Mouse (Mus musculus): ENCODE data around the gene Egfem1. TPM values are rescaled to one million over a fixed set of nuclear protein-coding genes. Genes with fewer than 3 reads are reported as not detected.

The Egfem1 gene
- total and polyA plus RNA-seq, 2 experiments from 2014 or later = 0.23 TPM; not detected in 1

GRCm38 (mm10) chr3:29235477-29235876 is 153.7 kb downstream of the Egfem1 start:
- ATAC-seq (ENCODE audit: insufficient read depth, low read depth) = no peak
- DNase-seq (ENCODE audit: low spot score) = no peak
- TF ChIP-seq EP300 (IDR thresholded peaks at IDR 0.05; ENCODE audit: low read depth) (no peak), CTCF (IDR thresholded peaks at IDR 0.05; ENCODE audit: low read depth) (no peak)
- Histone ChIP-seq H3K4me3 (ENCODE audit: low read depth, low read length) (no peak overlapping the region), H3K27me3 (ENCODE audit: control insufficient read depth, insufficient read depth, low read length) (no peaks in the 10 kb centered on the region), H3K36me3 (replicated peaks; ENCODE audit: control insufficient read depth, insufficient read depth, low read length) (no peaks in the 10 kb centered on the region), H3K9me3 (replicated peaks; ENCODE audit: control insufficient read depth, low read length) (no peaks in the 10 kb centered on the region), H3K9ac (replicated peaks; ENCODE audit: low read depth, low read length) (no peak overlapping the region), H3K27ac (ENCODE audit: low read depth) (no peak overlapping the region), H3K4me1 (ENCODE audit: control insufficient read depth, insufficient read depth) (no peaks in the 10 kb centered on the region), H3K4me2 (ENCODE audit: low read depth, low read length) (no peak overlapping the region)
- 58% methylated on average over 4 of the region's 4 CpGs for WGBS

- Histone ChIP-seq H3K27me3 (ENCODE audit: control insufficient read depth, insufficient read depth, low read length) (no peaks in the 10 kb centered on the region), H3K27ac (ENCODE audit: low read depth) (no peak overlapping the region), H3K9me3 (replicated peaks; ENCODE audit: control insufficient read depth, low read length) (no peaks in the 10 kb centered on the region), H3K4me3 (ENCODE audit: low read depth, low read length) (no peak overlapping the region), H3K36me3 (replicated peaks; ENCODE audit: control insufficient read depth, insufficient read depth, low read length) (no peaks in the 10 kb centered on the region), H3K4me1 (ENCODE audit: control insufficient read depth, insufficient read depth) (no peaks in the 10 kb centered on the region), H3K4me2 (ENCODE audit: low read depth, low read length) (no peak overlapping the region), H3K9ac (replicated peaks; ENCODE audit: low read depth, low read length) (no peak overlapping the region)
- ATAC-seq (ENCODE audit: insufficient read depth, low read depth) (no peak), DNase-seq (ENCODE audit: low spot score) (no peak)
- no peak for TF ChIP-seq CTCF (IDR thresholded peaks at IDR 0.05; ENCODE audit: low read depth)
- TF ChIP-seq EP300 (IDR thresholded peaks at IDR 0.05; ENCODE audit: low read depth) = no peak
- 78% methylated on average over 5 of the region's 5 CpGs for WGBS
Measured at GRCm38 (mm10) chr3:29236517-29236916, 154.7 kb downstream of the Egfem1 start.

DNA sequence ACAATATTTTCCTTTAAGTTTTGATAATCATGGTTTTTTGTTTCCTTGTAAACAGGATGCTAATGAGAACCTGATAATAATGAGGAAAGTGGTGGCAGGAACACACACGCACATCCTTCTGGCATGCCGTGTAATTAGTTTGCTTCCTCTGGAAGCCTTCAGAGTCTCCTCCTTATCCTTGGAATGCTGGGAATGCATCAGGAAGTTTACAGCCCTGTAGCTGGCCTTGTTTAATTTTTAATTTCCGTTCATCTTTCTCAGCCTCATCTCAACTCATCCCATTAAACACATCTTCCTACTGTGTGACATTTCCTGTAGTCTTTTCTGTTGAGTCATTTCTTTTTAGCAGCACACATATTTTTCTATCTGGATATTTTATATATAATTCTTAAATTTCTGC is 161.8 kb downstream of the Egfem1 start:
- H3K4me2 ChIP-seq (ENCODE audit: low read depth, low read length) = no peak overlapping the region
- no peak overlapping the region for H3K9ac ChIP-seq (replicated peaks; ENCODE audit: low read depth, low read length)
- H3K4me1 ChIP-seq (ENCODE audit: control insufficient read depth, insufficient read depth) = no peaks in the 10 kb centered on the region
- H3K4me3 ChIP-seq (ENCODE audit: low read depth, low read length) = no peak overlapping the region
- TF ChIP-seq CTCF (IDR thresholded peaks at IDR 0.05; ENCODE audit: low read depth) (no peak), EP300 (IDR thresholded peaks at IDR 0.05; ENCODE audit: low read depth) (no peak)
- H3K27me3 ChIP-seq (ENCODE audit: control insufficient read depth, insufficient read depth, low read length) = no peaks in the 10 kb centered on the region
- H3K27ac ChIP-seq (ENCODE audit: low read depth) = no peak overlapping the region
- H3K36me3 ChIP-seq (replicated peaks; ENCODE audit: control insufficient read depth, insufficient read depth, low read length) = no peaks in the 10 kb centered on the region
- no peak for ATAC-seq (ENCODE audit: insufficient read depth, low read depth)
- DNase-seq (ENCODE audit: low spot score) = no peak
- WGBS = 21% methylated on average over 3 of the region's 3 CpGs
- no peaks in the 10 kb centered on the region; the same call in 1 of the 2 replicates for H3K9me3 ChIP-seq (replicated peaks; ENCODE audit: control insufficient read depth, low read length)

DNA sequence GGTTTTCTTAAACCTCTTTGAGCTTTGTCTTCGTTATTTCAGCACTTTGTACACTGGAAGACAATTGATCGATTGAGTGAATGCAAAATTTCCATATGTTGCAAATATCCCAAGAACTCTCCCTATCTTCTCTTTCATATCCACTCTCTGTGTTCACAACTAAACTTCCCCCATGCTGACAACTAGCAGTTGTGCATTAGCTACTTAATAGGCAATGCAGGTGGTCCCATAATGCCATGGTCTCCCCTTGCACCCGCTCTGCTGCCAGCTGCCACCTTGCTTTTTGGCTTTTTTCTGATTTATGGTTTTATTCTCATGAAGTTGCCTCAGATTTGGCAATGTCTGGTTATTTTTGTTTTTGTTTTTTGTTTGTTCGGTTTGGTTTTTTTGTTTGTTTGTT is 209.8 kb downstream of the Egfem1 start:
- Histone ChIP-seq H3K27ac (ENCODE audit: low read depth) (no peak overlapping the region), H3K4me2 (ENCODE audit: low read depth, low read length) (no peak overlapping the region), H3K36me3 (replicated peaks; ENCODE audit: control insufficient read depth, insufficient read depth, low read length) (no peaks in the 10 kb centered on the region), H3K4me1 (ENCODE audit: control insufficient read depth, insufficient read depth) (no peaks in the 10 kb centered on the region), H3K27me3 (ENCODE audit: control insufficient read depth, insufficient read depth, low read length) (no peaks in the 10 kb centered on the region), H3K9ac (replicated peaks; ENCODE audit: low read depth, low read length) (no peak overlapping the region), H3K4me3 (ENCODE audit: low read depth, low read length) (no peak overlapping the region), H3K9me3 (replicated peaks; ENCODE audit: control insufficient read depth, low read length) (no peaks in the 10 kb centered on the region)
- ATAC-seq (ENCODE audit: insufficient read depth, low read depth) = no peak
- no peak for DNase-seq (ENCODE audit: low spot score)
- TF ChIP-seq CTCF (IDR thresholded peaks at IDR 0.05; ENCODE audit: low read depth) = no peak
- TF ChIP-seq EP300 (IDR thresholded peaks at IDR 0.05; ENCODE audit: low read depth) = no peak
- 75% methylated on average over 4 of the region's 4 CpGs for WGBS

DNA sequence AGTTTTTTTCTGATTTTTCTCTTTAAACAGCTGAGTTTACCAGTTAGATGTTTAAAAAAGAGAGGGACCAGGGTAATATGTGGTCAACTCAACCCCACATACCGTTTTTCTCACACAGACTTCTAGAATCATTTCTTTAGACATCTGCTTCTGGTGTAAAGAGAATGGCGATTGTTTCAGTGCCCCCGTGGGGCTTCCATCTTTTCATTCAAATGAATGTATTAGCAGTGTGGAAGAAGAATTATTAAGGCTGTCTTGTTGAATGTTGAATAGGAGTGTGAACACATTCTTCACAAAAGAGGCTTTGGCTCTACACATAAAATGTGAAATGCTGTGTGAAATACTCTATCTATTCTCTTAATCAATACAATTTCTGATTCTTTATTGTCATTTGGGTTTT is 210.4 kb downstream of the Egfem1 start:
- Histone ChIP-seq H3K4me1 (ENCODE audit: control insufficient read depth, insufficient read depth) (no peaks in the 10 kb centered on the region), H3K4me2 (ENCODE audit: low read depth, low read length) (no peak overlapping the region), H3K9me3 (replicated peaks; ENCODE audit: control insufficient read depth, low read length) (no peaks in the 10 kb centered on the region), H3K27me3 (ENCODE audit: control insufficient read depth, insufficient read depth, low read length) (no peaks in the 10 kb centered on the region), H3K4me3 (ENCODE audit: low read depth, low read length) (no peak overlapping the region), H3K36me3 (replicated peaks; ENCODE audit: control insufficient read depth, insufficient read depth, low read length) (no peaks in the 10 kb centered on the region), H3K9ac (replicated peaks; ENCODE audit: low read depth, low read length) (no peak overlapping the region), H3K27ac (ENCODE audit: low read depth) (no peak overlapping the region)
- no peak for DNase-seq (ENCODE audit: low spot score)
- no peak for ATAC-seq (ENCODE audit: insufficient read depth, low read depth)
- TF ChIP-seq EP300 (IDR thresholded peaks at IDR 0.05; ENCODE audit: low read depth) (no peak), CTCF (IDR thresholded peaks at IDR 0.05; ENCODE audit: low read depth) (no peak)
- 72% methylated on average over 3 of the region's 3 CpGs for WGBS

DNA sequence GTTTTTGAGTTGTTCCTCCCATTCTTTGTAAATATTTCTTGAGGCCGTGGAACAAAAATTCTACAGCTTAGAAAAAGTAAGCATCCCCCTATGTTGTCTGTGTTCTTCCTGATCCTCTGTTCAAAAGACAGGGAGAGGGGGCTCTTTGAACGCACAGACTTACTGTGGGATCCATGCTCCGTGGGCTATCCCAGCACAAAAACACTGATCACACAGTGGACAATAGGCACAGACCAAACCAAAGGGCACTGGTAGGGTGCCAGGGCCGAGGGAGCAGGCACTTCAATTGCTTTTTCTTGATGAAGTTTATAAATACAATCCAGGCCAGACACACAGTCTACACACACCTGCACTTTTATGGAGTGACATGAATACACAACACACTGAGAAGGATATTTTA is 211.4 kb downstream of the Egfem1 start:
- no peaks in the 10 kb centered on the region for H3K4me1 ChIP-seq (ENCODE audit: control insufficient read depth, insufficient read depth)
- WGBS = 72% methylated on average over 4 of the region's 4 CpGs
- ATAC-seq (ENCODE audit: insufficient read depth, low read depth) (no peak), DNase-seq (ENCODE audit: low spot score) (no peak)
- no peak overlapping the region for H3K9ac ChIP-seq (replicated peaks; ENCODE audit: low read depth, low read length)
- TF ChIP-seq CTCF (IDR thresholded peaks at IDR 0.05; ENCODE audit: low read depth) = no peak
- no peak for TF ChIP-seq EP300 (IDR thresholded peaks at IDR 0.05; ENCODE audit: low read depth)
- no peak overlapping the region for H3K4me3 ChIP-seq (ENCODE audit: low read depth, low read length)
- no peak overlapping the region for H3K27ac ChIP-seq (ENCODE audit: low read depth)
- no peaks in the 10 kb centered on the region for H3K27me3 ChIP-seq (ENCODE audit: control insufficient read depth, insufficient read depth, low read length)
- H3K9me3 ChIP-seq (replicated peaks; ENCODE audit: control insufficient read depth, low read length) = no peaks in the 10 kb centered on the region
- no peak overlapping the region for H3K4me2 ChIP-seq (ENCODE audit: low read depth, low read length)
- H3K36me3 ChIP-seq (replicated peaks; ENCODE audit: control insufficient read depth, insufficient read depth, low read length) = no peaks in the 10 kb centered on the region
